In genomic region chr16:91045511-91045910, GRCm38 (mm10) we compare ENCODE assay signal across 9 mouse cellular contexts. TPM values are rescaled to one million over a fixed set of nuclear protein-coding genes. Genes with fewer than 3 reads are reported as not detected.
A peak's percentile ranks its signal among the peaks of the same experiment; 100 is the strongest.
DNase-seq lines count a peak whose midpoint lies in the region; ATAC-seq and TF ChIP-seq lines count a peak whose summit lies in the region.
"Had no signal": no experiment of that assay in that cellular context is flagged by ENCODE, and none has a peak within 500 bp of the region (broad histone marks: within the 10 kb centered on the region; RNA-seq: fewer than 3 reads in every experiment).

No protein-coding gene starts in this region.

- no peaks in the 10 kb centered on the region for H3K36me3 ChIP-seq in kidney, embryonic 16.5 days (ENCODE audit: insufficient read depth, low read length)
- peaks cover 6% of the 10 kb centered on the region for H3K36me3 ChIP-seq in heart, postnatal 0 days (replicated peaks; ENCODE audit: control insufficient read depth, insufficient read depth, low read length)
- H3K36me3 ChIP-seq in limb, embryonic 11.5 days (ENCODE audit: control insufficient read depth, insufficient read depth, low read length), result no peaks in the 10 kb centered on the region; the same call in 1 of the 2 replicates
- H3K36me3 ChIP-seq in midbrain, embryonic 14.5 days (ENCODE audit: control insufficient read depth, insufficient read depth, low read length), result peaks cover 12% of the 10 kb centered on the region

- TF ChIP-seq CTCF in heart, postnatal 0 days (IDR thresholded peaks at IDR 0.05; ENCODE audit: low read depth), result peak; percentile 42

- WGBS in kidney, embryonic 16.5 days, result 63% methylated on average over 8 of the region's 8 CpGs
- WGBS in heart, postnatal 0 days, result 60% methylated on average over 8 of the region's 8 CpGs
- 58% methylated on average over 8 of the region's 8 CpGs for WGBS in limb, embryonic 11.5 days
- 57% methylated on average over 8 of the region's 8 CpGs for WGBS in midbrain, embryonic 14.5 days

- H3K4me3 ChIP-seq in kidney, embryonic 16.5 days (ENCODE audit: low read length), result no peak overlapping the region
- H3K4me3 ChIP-seq in heart, postnatal 0 days (ENCODE audit: low read depth, low read length), result no peak overlapping the region
- no peak overlapping the region for H3K4me3 ChIP-seq in limb, embryonic 11.5 days (ENCODE audit: low read depth, low read length)
- H3K4me3 ChIP-seq in midbrain, embryonic 14.5 days (replicated peaks; ENCODE audit: low read depth, low read length), result no peak overlapping the region

- DNase-seq in kidney, adult 11 months, result peak; percentile 24
- peak; percentile 49 for DNase-seq in T-cell, adult 2 months (ENCODE audit: low spot score)
- DNase-seq in embryo, embryonic 10 days (ENCODE audit: low spot score), result peak; percentile 60
- DNase-seq in heart, postnatal 0 days (ENCODE audit: low spot score), result no peak
- DNase-seq in limb, embryonic 11.5 days (ENCODE audit: low spot score), result peak; percentile 67
- peak; percentile 60 for DNase-seq in midbrain, embryonic 14.5 days
- peak; percentile 79 for DNase-seq in testis, postnatal 10 days (ENCODE audit: low spot score)

- H3K27me3 ChIP-seq in kidney, embryonic 16.5 days (ENCODE audit: insufficient read depth, low read length), result no peaks in the 10 kb centered on the region; the same call in 1 of the 2 replicates
- no peaks in the 10 kb centered on the region for H3K27me3 ChIP-seq in heart, postnatal 0 days (ENCODE audit: control insufficient read depth, insufficient read depth, low read length)
- H3K27me3 ChIP-seq in limb, embryonic 11.5 days (ENCODE audit: control insufficient read depth, insufficient read depth, low read length), result no peaks in the 10 kb centered on the region
- H3K27me3 ChIP-seq in midbrain, embryonic 14.5 days (ENCODE audit: control insufficient read depth, insufficient read depth, low read length), result no peaks in the 10 kb centered on the region
- H3K27me3 ChIP-seq: embryonic facial prominence, embryonic 15.5 days had no signal

- no peaks in the 10 kb centered on the region for H3K9me3 ChIP-seq in kidney, embryonic 16.5 days (ENCODE audit: low read length)
- H3K9me3 ChIP-seq in heart, postnatal 0 days (replicated peaks; ENCODE audit: control insufficient read depth, low read length), result no peaks in the 10 kb centered on the region
- H3K9me3 ChIP-seq in limb, embryonic 11.5 days (ENCODE audit: control insufficient read depth, low read length), result no peaks in the 10 kb centered on the region
- no peaks in the 10 kb centered on the region for H3K9me3 ChIP-seq in midbrain, embryonic 14.5 days (ENCODE audit: control insufficient read depth, low read length)
- H3K9me3 ChIP-seq: embryonic facial prominence, embryonic 15.5 days had no signal

- TF ChIP-seq EP300 in heart, postnatal 0 days (IDR thresholded peaks at IDR 0.05; ENCODE audit: low read depth), result no peak

- no peak for ATAC-seq in kidney, embryonic 16.5 days (ENCODE audit: low FRiP score, low TSS enrichment)
- no peak for ATAC-seq in heart, postnatal 0 days (ENCODE audit: insufficient read depth, low read depth)
- no peak for ATAC-seq in limb, embryonic 11.5 days (ENCODE audit: insufficient number of reproducible peaks, low FRiP score, low TSS enrichment, low read depth)
- no peak for ATAC-seq in midbrain, embryonic 14.5 days (ENCODE audit: low FRiP score, low TSS enrichment)

- peaks cover 15% of the 10 kb centered on the region for H3K4me1 ChIP-seq in kidney, embryonic 16.5 days (ENCODE audit: insufficient read depth, low read length)
- peaks cover 7% of the 10 kb centered on the region for H3K4me1 ChIP-seq in heart, postnatal 0 days (ENCODE audit: control insufficient read depth, insufficient read depth)
- H3K4me1 ChIP-seq in limb, embryonic 11.5 days (ENCODE audit: control insufficient read depth, insufficient read depth, low read length), result peaks cover 7% of the 10 kb centered on the region; the same call in 1 of the 2 replicates
- H3K4me1 ChIP-seq in midbrain, embryonic 14.5 days (ENCODE audit: control insufficient read depth, insufficient read depth, low read length), result peaks cover 17% of the 10 kb centered on the region

- no peak overlapping the region for H3K4me2 ChIP-seq in kidney, embryonic 16.5 days (replicated peaks; ENCODE audit: low read depth, low read length)
- no peak overlapping the region for H3K4me2 ChIP-seq in heart, postnatal 0 days (ENCODE audit: low read depth, low read length)
- H3K4me2 ChIP-seq in limb, embryonic 11.5 days (ENCODE audit: low read depth, severe bottlenecking), result no peak overlapping the region
- H3K4me2 ChIP-seq in midbrain, embryonic 14.5 days (ENCODE audit: low read length), result no peak overlapping the region

- H3K27ac ChIP-seq in kidney, embryonic 16.5 days (ENCODE audit: low read length), result no peak overlapping the region
- H3K27ac ChIP-seq in heart, postnatal 0 days (ENCODE audit: low read depth), result no peak overlapping the region
- no peak overlapping the region for H3K27ac ChIP-seq in limb, embryonic 11.5 days (replicated peaks; ENCODE audit: low read depth, low read length)
- no peak overlapping the region for H3K27ac ChIP-seq in midbrain, embryonic 14.5 days (replicated peaks; ENCODE audit: low read depth, low read length)

- H3K9ac ChIP-seq in kidney, embryonic 16.5 days (replicated peaks; ENCODE audit: low read length), result no peak overlapping the region
- no peak overlapping the region for H3K9ac ChIP-seq in heart, postnatal 0 days (replicated peaks; ENCODE audit: low read depth, low read length)
- no peak overlapping the region for H3K9ac ChIP-seq in limb, embryonic 11.5 days (ENCODE audit: low read length)
- H3K9ac ChIP-seq in midbrain, embryonic 14.5 days (replicated peaks; ENCODE audit: low read length), result no peak overlapping the region

RNA-seq across cellular contexts. Expression of gene Paxbp1, which starts 1.2 kb away (rescaled TPM):
- polyA plus RNA-seq in kidney, embryonic 16.5 days (2015; fragmentation: Nextera tagmentation; extraction: Ambion mirVana), result 51.4 and 54.5 TPM in 2 replicates
- total RNA-seq in heart, postnatal 0 days (2014; rRNA removed; ENCODE audit: low replicate concordance), result 30.6 and 33.8 TPM in 2 replicates
- polyA plus RNA-seq in heart, postnatal 0 days (2015; fragmentation: Nextera tagmentation; extraction: Ambion mirVana), result 18.8 and 19.0 TPM in 2 replicates
- 89.3 and 97.2 TPM in 2 replicates for polyA plus RNA-seq in limb, embryonic 11.5 days (2014; fragmentation: Nextera tagmentation; extraction: Ambion mirVana)
- polyA plus RNA-seq in midbrain, embryonic 14.5 days (2014; fragmentation: Nextera tagmentation; extraction: Ambion mirVana), result 83.8 and 96.8 TPM in 2 replicates

RNA-seq across cellular contexts. Expression of gene Synj1, which starts 34.4 kb away (rescaled TPM):
- 12.3 and 17.0 TPM in 2 replicates for polyA plus RNA-seq in kidney, embryonic 16.5 days (2015; fragmentation: Nextera tagmentation; extraction: Ambion mirVana)
- 11.8 and 19.3 TPM in 2 replicates for total RNA-seq in heart, postnatal 0 days (2014; rRNA removed; ENCODE audit: low replicate concordance)
- 6.6 and 8.5 TPM in 2 replicates for polyA plus RNA-seq in heart, postnatal 0 days (2015; fragmentation: Nextera tagmentation; extraction: Ambion mirVana)
- polyA plus RNA-seq in limb, embryonic 11.5 days (2014; fragmentation: Nextera tagmentation; extraction: Ambion mirVana), result 10.8 and 14.2 TPM in 2 replicates
- polyA plus RNA-seq in midbrain, embryonic 14.5 days (2014; fragmentation: Nextera tagmentation; extraction: Ambion mirVana), result 68.6 and 71.9 TPM in 2 replicates

RNA-seq across cellular contexts. Expression of gene 4932438H23Rik, which starts 49.4 kb away (rescaled TPM):
- polyA plus RNA-seq in kidney, embryonic 16.5 days (2015; fragmentation: Nextera tagmentation; extraction: Ambion mirVana), result 0.09 TPM in 1 of 2 replicates, not detected in the other
- total RNA-seq in heart, postnatal 0 days (2014; rRNA removed; ENCODE audit: low replicate concordance), result 0.11 TPM in 1 of 2 replicates, not detected in the other
- polyA plus RNA-seq in heart, postnatal 0 days (2015; fragmentation: Nextera tagmentation; extraction: Ambion mirVana), result 0.05 and 0.14 TPM in 2 replicates
- polyA plus RNA-seq in limb, embryonic 11.5 days (2014; fragmentation: Nextera tagmentation; extraction: Ambion mirVana), result not detected in 2 replicates
- 0.34 and 1.7 TPM in 2 replicates for polyA plus RNA-seq in midbrain, embryonic 14.5 days (2014; fragmentation: Nextera tagmentation; extraction: Ambion mirVana)
